Mouse (Mus musculus) left cerebral cortex, adult 8-10 months (tissue): ENCODE measurements at regions not wholly inside any gene's neighbourhood (a gene's known extent, or its start where the extent isn't known, plus 50 kb on each side); places are given as distances from the start of the nearest gene placed in this dataset.
"Not testable (repeated sequence)": the region's sequence is repeated elsewhere in the genome, so short reads cannot be mapped to it uniquely, and the experiment has no call there.

Source experiments
- DNase-seq, 2 experiments: peaks; one replicate each; pipeline ENCODE4 v3.0.0; 2022; ENCODE audit warnings: low spot score in 2 of 2

- no peak for DNase-seq
Measured at GRCm38 (mm10) chr5:67487965-67488409, 59.9 kb upstream of the Bend4 start.

GRCm38 (mm10) chr5:67490709-67491108 lies 62.6 kb upstream of the Bend4 start:
- DNase-seq, result not testable (repeated sequence)

DNA sequence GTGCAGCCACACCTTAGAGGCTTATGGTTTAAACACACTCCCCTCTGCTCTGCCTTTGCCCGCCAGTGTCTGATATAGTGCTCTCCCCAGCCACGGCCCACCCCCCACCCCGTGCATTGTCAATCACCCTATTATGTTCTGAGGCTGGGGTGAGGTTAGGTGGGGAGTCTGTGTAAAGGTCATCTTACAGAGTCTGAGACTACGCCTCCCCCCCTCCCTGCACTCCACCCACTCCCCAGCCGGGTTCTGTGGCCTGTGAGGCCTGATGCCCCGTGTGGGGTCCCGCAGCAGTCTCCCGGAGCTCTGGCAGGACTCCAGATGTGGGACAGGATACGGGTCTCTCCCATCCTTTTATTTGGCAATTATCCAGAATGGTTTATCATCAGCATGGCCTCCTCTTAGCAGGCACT lies 64.8 kb upstream of the Bend4 start:
- DNase-seq, result no peak

DNA sequence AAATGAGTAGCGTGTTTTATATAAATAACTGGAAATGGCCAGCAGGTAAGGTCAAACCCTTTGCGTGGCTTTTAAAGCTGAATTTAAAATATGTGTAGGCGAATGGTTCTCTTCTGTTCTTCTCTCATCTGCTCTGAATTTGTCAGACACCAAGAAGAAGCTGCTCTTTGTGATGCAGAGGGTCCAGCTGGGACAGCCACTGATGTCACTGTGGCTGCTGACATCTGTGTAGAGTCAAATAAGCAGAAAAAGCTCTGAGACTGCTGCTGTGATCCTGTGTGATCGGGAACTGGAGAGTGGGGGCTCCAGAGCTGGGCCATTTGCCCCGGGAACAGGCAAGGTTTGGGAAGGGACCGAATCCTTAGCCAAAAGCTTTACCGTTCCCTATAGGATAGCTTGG lies 68.6 kb upstream of the Bend4 start:
- DNase-seq, result no peak

- DNase-seq, result no peak
Measured at GRCm38 (mm10) chr5:67520251-67520650, 87.4 kb upstream of the Shisa3 start.

DNA sequence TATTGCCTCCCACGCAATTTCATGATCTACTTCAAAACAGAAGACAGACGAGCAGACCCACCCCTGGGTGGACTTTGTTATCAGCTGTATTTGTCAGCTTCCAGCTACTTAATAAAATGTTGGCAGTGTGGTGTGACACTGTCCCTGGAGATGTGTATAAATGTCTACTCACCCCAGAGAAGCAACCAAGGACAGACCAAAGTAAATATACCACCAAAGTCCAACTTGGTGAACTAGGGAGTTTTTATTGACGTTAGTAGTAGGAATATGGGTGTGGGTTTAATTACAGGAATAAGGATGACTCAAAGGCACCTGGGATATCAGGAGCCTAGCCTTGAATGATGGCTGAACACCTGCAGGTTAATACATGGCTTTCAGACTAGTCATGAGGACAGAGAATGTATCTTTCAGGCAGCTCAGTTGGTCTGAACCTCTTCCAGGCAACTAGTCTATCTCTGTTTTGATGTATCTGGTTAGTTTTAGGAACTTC lies 86.2 kb upstream of the Shisa3 start:
- DNase-seq, result no peak

DNA sequence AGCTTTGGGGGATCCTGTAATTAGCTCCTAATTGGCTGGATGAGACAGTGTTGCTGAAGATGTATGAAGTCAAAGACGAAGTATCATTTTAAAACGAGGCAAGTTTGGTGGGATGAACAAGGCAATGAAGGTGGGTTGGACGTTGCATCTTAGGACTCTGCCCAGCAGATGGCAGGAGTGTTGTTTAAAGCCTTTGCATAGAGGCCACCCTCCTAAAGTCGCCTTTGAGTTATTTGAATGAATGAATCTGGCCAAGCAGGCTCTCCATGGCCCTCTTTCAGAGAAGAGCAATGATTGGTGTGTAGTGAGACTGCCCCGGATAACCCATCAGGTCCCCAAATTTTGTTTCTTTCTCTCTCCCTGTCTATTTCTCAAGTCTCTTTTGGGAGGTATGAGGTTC lies 77.5 kb upstream of the Shisa3 start:
- DNase-seq, result no peak

DNA sequence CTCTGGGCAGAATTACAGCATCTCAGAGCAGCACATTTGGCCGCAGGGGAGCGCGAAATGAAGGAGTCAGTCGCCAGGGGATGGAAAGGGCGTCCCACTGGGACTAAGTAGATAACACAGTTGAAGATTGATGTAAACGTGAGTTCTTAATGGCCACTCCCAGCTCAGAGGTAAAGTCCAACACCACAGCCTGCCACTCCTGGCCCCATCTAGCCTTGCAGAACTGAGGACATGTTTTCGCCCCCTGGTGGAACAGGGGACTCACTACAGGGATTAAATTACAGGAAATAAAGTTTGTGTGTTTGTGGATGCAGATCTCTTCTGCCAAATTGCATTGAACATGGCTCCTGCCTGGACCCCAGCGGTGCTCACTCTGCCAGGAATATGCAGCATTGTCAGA lies 76.7 kb upstream of the Shisa3 start:
- DNase-seq, result no peak

GRCm38 (mm10) chr5:67532351-67532750 lies 75.3 kb upstream of the Shisa3 start:
- peak; percentile 60 to 67 for DNase-seq

DNA sequence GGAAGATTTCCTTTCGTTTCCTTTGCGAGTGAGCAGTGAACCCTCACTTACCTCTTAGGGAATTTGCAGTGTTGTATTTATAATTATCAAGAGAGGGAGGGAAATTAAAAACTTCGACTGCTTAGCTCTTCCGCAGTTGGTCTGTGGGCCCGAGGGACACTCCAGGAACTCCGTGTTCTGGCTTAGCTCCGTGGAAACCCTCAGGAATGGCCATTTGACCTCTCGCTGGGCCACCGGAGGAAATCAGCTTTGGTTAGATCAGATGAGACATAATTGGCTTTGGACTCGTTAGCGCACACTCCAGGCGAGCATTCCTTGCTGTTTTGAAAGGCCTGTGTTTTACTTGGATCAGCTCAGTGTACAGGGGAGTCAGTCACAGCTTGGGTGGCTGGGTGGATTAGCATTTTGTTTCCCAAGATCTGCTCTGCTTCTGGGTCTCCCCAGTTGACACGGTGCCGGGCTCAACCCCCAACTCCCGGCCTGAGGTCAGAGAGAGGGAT lies 74.9 kb upstream of the Shisa3 start:
- no peak for DNase-seq

DNA sequence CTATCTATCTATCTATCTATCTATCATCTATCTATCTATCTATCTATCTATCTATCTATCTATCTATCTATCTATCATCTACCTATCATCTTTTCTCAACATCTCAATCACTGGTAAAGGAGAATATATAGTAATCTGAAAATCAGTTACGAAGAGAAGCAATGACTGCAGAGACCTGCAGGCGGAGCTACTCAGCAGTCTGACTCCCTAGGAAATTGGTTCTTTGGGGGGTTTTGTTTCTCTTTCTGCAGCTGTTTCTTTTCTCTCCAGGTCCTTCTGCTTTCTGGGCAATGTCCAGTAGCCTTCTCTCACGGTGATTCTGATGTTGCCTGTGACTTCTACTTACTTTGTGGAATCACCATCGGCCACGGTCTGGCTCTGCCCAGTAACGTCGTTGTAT lies 73.6 kb upstream of the Shisa3 start:
- no peak for DNase-seq

DNA sequence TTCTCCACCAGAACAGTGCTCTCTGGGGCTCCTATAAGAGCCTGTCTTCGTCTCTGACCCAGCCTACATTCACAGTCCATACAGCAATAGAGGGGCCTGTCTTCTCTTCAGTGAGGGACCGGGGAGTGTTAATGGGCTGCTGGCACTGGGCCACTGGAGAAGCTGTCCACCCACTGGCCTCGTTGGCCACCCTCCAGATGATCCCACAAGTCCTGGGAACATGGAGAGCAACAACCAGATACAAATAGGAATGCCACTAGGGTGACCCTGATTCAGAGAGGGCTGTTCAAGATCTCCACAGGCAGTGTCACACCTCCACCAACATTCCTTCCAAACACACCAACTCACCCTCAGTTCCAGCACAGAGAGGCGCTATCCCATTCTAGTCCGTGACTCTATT lies 69.7 kb upstream of the Shisa3 start:
- DNase-seq, result no peak

DNA sequence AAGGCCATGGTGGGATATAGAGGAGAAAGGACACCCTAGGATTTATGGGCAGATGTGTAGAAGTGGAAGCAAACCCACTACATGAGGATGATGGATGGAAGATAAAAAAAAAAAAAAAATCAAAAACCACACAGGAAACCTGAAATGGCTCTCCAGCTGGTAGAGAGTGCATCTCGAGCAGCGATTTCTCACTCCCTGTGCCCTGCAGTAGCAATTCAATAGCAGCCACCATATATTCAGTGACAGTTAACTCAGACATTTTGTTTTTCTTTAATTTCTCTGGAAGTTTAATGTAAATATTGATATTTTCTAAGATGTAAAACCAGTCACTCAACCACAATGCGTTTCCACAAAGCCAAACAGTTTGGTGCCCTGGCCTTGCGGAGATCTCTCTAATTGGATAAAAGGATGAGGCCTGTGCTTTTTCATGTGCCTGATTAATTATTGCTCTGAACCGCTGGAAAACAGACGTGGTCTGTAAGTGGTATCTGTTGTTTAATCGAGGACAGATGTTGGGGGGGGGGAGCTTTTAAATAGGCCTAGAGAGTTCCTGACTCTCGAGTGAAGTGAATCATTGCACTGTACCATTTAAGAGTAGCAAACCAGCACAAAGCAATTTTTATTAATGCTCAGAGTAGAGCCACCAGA lies 68.0 kb upstream of the Shisa3 start:
- no peak for DNase-seq

GRCm38 (mm10) chr5:67541867-67542266 lies 65.8 kb upstream of the Shisa3 start:
- no peak for DNase-seq

GRCm38 (mm10) chr5:67544028-67544589 lies 63.6 kb upstream of the Shisa3 start:
- no peak for DNase-seq

DNA sequence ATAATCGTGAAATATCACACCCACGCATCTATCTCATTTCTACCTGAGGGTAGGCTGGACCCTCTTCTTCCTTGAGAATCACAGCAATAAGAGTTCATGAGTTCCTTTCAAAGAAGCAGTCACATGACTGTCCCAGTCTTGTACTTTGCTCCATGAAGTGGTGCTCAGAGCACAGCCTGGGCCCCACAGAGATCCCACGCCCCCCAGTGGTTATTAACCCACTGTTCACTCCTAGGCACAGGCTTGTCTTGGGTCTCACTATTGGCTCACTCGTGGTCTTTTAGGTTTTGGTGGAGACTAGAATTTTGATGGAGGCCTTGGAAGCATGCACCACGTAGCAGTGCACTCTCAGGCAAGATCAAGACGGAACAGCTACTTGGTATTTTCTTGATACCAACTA lies 57.4 kb upstream of the Shisa3 start:
- DNase-seq, result no peak

DNA sequence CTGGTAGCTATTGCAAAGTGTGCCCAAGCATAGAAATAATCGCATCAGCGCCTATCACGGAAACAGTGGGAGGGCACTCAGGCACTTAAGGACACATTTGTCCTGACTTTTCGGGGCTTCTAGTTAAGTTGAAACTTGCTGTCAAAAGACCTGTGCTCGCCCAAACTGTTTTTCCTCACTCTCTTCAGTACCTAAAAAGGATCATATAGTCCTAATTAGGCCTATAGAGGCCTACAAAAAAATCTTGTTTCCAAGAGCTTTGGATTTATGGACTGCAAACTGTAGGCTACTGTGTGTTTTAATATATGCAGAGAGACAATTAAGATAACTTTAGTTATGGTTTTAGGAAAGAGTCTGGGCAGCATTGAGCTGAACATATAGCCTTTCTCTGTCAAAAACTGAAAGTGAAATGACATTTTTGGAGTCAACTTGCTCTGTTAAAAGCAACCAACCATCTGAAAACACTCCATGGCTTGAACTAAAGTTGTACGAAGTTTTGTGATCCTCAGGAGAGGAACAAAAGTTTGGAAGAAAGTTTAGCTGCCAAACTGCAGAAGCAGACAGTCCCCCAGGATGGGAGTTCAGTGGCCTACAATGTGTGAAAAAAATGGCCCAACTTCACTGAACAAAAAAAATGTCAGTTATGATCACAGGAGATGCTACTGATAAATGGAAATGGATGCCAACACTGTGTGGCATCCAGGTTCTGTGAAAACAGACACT lies 55.9 kb upstream of the Shisa3 start:
- DNase-seq, result no peak

- DNase-seq, result no peak
Measured at GRCm38 (mm10) chr5:67552865-67553264, 54.8 kb upstream of the Shisa3 start.
